Comparison of ENCODE assay signal across 16 mouse cellular contexts in the genomic region with DNA sequence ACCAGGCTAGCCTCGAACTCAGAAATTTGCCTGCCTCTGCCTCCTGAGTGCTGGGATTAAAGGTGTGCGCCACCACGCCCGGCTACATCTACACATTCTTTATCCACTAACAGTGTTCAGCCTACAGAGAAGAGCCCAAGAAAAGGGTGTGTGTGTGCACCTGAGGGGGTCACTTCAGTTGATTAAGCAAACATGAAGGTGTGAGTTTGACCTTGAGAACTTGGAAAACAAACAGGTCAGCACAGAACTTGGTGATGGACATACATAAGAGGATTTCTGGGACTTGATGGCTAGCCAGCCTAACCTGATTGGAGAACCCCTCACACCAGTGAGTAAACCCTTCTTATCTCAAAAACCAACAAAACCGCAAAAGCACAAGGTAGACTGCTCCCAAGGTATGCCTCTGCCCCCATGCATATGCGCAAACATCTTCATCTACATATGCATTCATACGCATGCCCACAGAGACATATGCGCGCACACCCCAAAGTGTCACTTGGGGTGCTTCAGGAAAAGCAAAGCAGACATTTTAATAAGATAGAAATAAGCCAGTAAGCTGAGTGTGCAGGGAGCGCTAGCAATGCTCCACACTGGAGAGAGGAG.
"Had no signal": no experiment of that assay in that cellular context is flagged by ENCODE, and none has a peak within 500 bp of the region (broad histone marks: within the 10 kb centered on the region; RNA-seq: fewer than 3 reads in every experiment).

No protein-coding gene starts in this region.

- H3K27me3 ChIP-seq: neural tube, embryonic 13.5 days; neural tube, embryonic 15.5 days; stomach, embryonic 15.5 days had no signal

- H3K36me3 ChIP-seq: neural tube, embryonic 13.5 days; neural tube, embryonic 15.5 days; stomach, embryonic 15.5 days had no signal

- H3K4me3 ChIP-seq: neural tube, embryonic 13.5 days; neural tube, embryonic 15.5 days; stomach, embryonic 15.5 days had no signal

- H3K9me3 ChIP-seq: neural tube, embryonic 13.5 days; neural tube, embryonic 15.5 days; stomach, embryonic 15.5 days had no signal

- H3K9ac ChIP-seq: neural tube, embryonic 13.5 days; neural tube, embryonic 15.5 days; stomach, embryonic 15.5 days had no signal

- H3K4me2 ChIP-seq: neural tube, embryonic 13.5 days; neural tube, embryonic 15.5 days; stomach, embryonic 15.5 days had no signal

- H3K27ac ChIP-seq: neural tube, embryonic 13.5 days; neural tube, embryonic 15.5 days; stomach, embryonic 15.5 days; stomach, postnatal 0 days had no signal

- DNase-seq: retina, postnatal 1 day; right cerebral cortex, adult 18-20 months; right cerebral cortex, postnatal 14 days; right cerebral cortex, postnatal 25 days; right cerebral cortex, postnatal 4 days; spleen, adult 18-20 months; thymus, adult 18-20 months; thymus, adult 2 months; thymus, postnatal 14 days; thymus, postnatal 25 days; thymus, postnatal 36 days; thymus, postnatal 4 days had no signal

- H3K4me1 ChIP-seq: stomach, embryonic 15.5 days had no signal
